Mouse (Mus musculus) erythroblast, embryonic 14.5 days (primary cell): ENCODE data around the gene Ppfia1.

Experiments
- GATA1 ChIP-seq: IDR thresholded peaks from 2 replicates; pipeline ENCODE4 v1.6.1; 2012; ENCODE audit warnings: low read length, inconsistent platforms, mixed read lengths
- TAL1 ChIP-seq: IDR thresholded peaks from 3 replicates; pipeline ENCODE4 v1.6.1; 2012; ENCODE audit warnings: low read length, inconsistent platforms, mixed read lengths

DNA sequence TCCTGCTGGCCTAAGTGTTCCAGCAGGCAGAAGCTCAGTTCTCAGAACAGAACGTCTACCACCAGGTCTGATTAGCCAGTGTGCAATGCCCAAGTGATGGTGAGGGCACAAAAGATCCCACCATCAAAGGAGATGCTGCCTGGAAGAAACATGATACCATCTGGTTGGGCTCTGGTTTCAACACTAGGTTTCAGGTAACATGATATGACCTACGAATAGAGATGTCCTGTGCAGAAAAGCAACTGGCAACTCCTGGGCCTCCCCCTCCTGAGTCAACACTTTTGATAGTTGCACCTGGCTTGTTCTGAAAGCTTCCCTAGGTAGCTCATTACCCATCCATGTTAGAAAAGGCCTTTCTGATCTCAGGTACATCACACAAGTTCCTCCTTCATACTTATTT, 26.9 kb downstream of the Ppfia1 start:
- TF ChIP-seq GATA1: no peak
- no peak for TF ChIP-seq TAL1
